Mouse (Mus musculus) stomach, embryonic 16.5 days (tissue): ENCODE results near the gene Asb4. TPM values are rescaled to one million over a fixed set of nuclear protein-coding genes. Genes with fewer than 3 reads are reported as not detected.
"Not testable (repeated sequence)": the region's sequence is repeated elsewhere in the genome, so short reads cannot be mapped to it uniquely, and the experiment has no call there.

Source experiments
- ATAC-seq: fragments of 200-750 bp; cut with Nextera tagmentation; 2 replicates; pipeline ENCODE4 v1.8.0; 2017; ENCODE audit warnings: moderate number of reproducible peaks, moderate TSS enrichment; ENCODE audit not compliant: insufficient read depth, low FRiP score
- H3K27ac ChIP-seq: fragments of 300-500 bp; sonication (generic); 2 replicates; pipeline ENCODE4 v1.5.1; 2014; ENCODE audit warnings: low read length
- H3K27me3 ChIP-seq: fragments of 300-500 bp; sonication (generic); 2 replicates; pipeline ENCODE4 v1.6.1; 2014; ENCODE audit warnings: low read length, control low read depth, mixed read lengths; ENCODE audit not compliant: control insufficient read depth, insufficient read depth
- H3K36me3 ChIP-seq: fragments of 300-500 bp; sonication (generic); 2 replicates; pipeline ENCODE4 v1.6.1; 2014; ENCODE audit warnings: low read length; ENCODE audit not compliant: control insufficient read depth, insufficient read depth
- H3K4me1 ChIP-seq: fragments of 300-500 bp; sonication (generic); 2 replicates; pipeline ENCODE4 v1.6.1; 2014; ENCODE audit warnings: low read length, control low read depth, mixed read lengths; ENCODE audit not compliant: control insufficient read depth, insufficient read depth
- H3K4me2 ChIP-seq: fragments of 300-500 bp; sonication (generic); 2 replicates; pipeline ENCODE4 v1.6.1; 2014; ENCODE audit warnings: low read depth, low read length, mixed read lengths
- H3K4me3 ChIP-seq: fragments of 300-500 bp; sonication (generic); replicated peaks from 2 replicates; pipeline ENCODE4 v1.5.1; 2014; ENCODE audit warnings: mild to moderate bottlenecking, low read length
- H3K9ac ChIP-seq: fragments of 300-500 bp; sonication (generic); 2 replicates; pipeline ENCODE4 v1.6.1; 2014; ENCODE audit warnings: low read length
- H3K9me3 ChIP-seq: fragments of 300-500 bp; sonication (generic); replicated peaks from 2 replicates; pipeline ENCODE4 v1.6.1; 2016; ENCODE audit warnings: low read length, control low read depth; ENCODE audit not compliant: control insufficient read depth
- WGBS: fragments of 180-500 bp; shearing (Covaris S2); extraction: QIAGEN DNeasy Blood & Tissue Kit; methylation state at CpG from one replicate; pipeline ENCODE4 v1.1.7; 2014; 5-methylcytosine and 5-hydroxymethylcytosine counted together
- polyA plus RNA-seq: library from polyadenylated mRNA; unstranded; fragments of >200 nt; fragmentation: Nextera tagmentation; extraction: Ambion mirVana; gene quantifications from 2 replicates; pipeline ENCODE4 v1.2.1, GENCODE M21; 2015

Asb4 gene
- polyA plus RNA-seq: 8.8 and 11.6 TPM in 2 replicates

DNA sequence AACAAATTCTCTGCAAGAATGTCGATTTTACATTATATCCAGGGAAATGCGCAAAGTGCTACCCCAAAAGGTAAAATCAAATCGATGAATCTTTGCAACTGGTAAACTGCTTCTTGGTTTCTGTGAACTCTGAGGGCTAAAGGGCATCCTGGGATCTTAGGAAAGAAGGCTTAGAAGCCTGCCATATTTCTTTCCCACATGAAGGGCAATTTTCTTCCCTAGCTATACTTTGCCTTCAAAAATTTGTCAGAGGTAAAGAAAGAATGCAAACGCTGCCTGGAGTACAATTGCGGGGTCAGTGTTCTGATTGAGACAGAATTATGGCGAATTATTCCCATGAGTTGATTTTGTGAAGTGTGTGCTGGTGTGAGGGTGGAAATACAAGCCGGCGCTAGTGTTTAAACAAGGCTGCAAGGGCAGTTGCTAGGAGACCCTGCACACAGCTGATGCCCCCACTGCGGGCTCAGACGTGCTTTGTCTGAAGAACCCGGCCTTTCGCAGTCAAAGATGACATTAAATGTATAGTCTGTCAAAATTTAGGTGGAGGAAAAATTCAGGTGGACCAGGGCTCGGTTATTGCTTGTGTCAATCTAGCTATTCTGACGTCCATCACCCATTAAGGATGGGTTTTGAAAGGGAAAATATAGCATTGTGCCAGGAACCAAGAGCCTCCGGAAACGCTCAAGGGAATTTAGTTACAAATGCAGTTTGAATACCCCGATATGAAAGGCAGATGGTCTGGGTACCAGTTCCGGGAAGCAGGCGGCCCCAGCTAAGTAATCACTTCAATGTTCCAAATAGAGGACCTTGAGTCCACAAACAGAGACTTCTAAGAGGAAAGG, at the start of gene Asb4:
TSS of gene Asb4 (plus strand) at position 51 of the 842 bp plus-strand sequence.
- Histone ChIP-seq H3K4me1 (peaks cover 23% of the 10 kb centered on the region), H3K9me3 (no peaks in the 10 kb centered on the region), H3K27me3 (no peaks in the 10 kb centered on the region), H3K9ac (peak within 1 kb of the TSS; percentile 46), H3K36me3 (no peaks in the 10 kb centered on the region), H3K27ac (peak within 1 kb of the TSS; percentile 53; the same call in 1 of the 2 replicates), H3K4me2 (peak within 1 kb of the TSS; percentile 58), H3K4me3 (peak within 1 kb of the TSS; percentile 41)
- WGBS: 10% methylated on average over 19 of the region's 19 CpGs
- ATAC-seq: no peak

DNA sequence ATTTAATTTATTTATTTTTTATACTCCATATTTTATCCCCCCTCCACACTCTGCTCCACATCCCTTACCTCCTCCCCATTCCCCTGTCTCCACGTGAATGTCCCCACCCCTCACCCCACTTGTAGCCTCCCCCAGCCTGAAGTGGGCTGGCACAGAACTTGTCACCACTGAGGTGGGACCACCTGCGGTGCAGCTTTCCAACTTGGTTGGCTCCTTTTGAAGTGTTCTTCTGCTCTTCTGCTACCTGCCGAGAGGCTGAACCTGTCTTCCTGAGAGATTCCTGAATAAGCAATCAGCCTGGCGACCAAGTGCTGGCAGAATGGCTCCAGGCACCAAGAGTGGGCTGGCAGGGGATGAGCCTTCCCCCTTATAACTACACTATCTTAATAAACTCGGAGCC, 49.2 kb upstream of the Asb4 start:
- no peak overlapping the region for H3K9ac ChIP-seq
- no peaks in the 10 kb centered on the region for H3K27me3 ChIP-seq
- no peak overlapping the region for H3K27ac ChIP-seq
- H3K9me3 ChIP-seq: no peaks in the 10 kb centered on the region
- no peaks in the 10 kb centered on the region for H3K4me1 ChIP-seq
- ATAC-seq: no peak
- no peak overlapping the region for H3K4me3 ChIP-seq
- H3K36me3 ChIP-seq: no peaks in the 10 kb centered on the region
- no peak overlapping the region for H3K4me2 ChIP-seq
- WGBS: 77% methylated on average over 5 of the region's 5 CpGs

GRCm38 (mm10) chr6:5336016-5336415, 47.2 kb upstream of the Asb4 start:
- not testable (repeated sequence) for H3K4me2 ChIP-seq, H3K36me3 ChIP-seq, H3K9me3 ChIP-seq, H3K9ac ChIP-seq, H3K27ac ChIP-seq, H3K27me3 ChIP-seq, H3K4me3 ChIP-seq, ATAC-seq, H3K4me1 ChIP-seq

GRCm38 (mm10) chr6:5338781-5339180, 44.4 kb upstream of the Asb4 start:
- 89% methylated on average over 4 of the region's 4 CpGs for WGBS
- H3K9me3 ChIP-seq, H3K4me2 ChIP-seq, H3K36me3 ChIP-seq, H3K9ac ChIP-seq, ATAC-seq, H3K27me3 ChIP-seq, H3K27ac ChIP-seq, H3K4me1 ChIP-seq, H3K4me3 ChIP-seq: not testable (repeated sequence)

GRCm38 (mm10) chr6:5339283-5339682, 43.9 kb upstream of the Asb4 start:
- not testable (repeated sequence) for H3K4me1 ChIP-seq, H3K27ac ChIP-seq, H3K36me3 ChIP-seq, H3K4me2 ChIP-seq, H3K9ac ChIP-seq, ATAC-seq, H3K27me3 ChIP-seq, H3K9me3 ChIP-seq, H3K4me3 ChIP-seq
- 93% methylated on average over 1 of the region's 1 CpGs for WGBS

GRCm38 (mm10) chr6:5344255-5344654, 38.9 kb upstream of the Asb4 start:
- 62% methylated on average over 6 of the region's 6 CpGs for WGBS
- H3K9me3 ChIP-seq: no peaks in the 10 kb centered on the region
- H3K4me3 ChIP-seq: no peak overlapping the region
- no peak overlapping the region for H3K9ac ChIP-seq
- no peak overlapping the region for H3K27ac ChIP-seq
- ATAC-seq: no peak; the same call in 1 of the 2 replicates
- H3K4me2 ChIP-seq: no peak overlapping the region
- no peaks in the 10 kb centered on the region for H3K4me1 ChIP-seq
- H3K36me3 ChIP-seq: no peaks in the 10 kb centered on the region
- H3K27me3 ChIP-seq: no peaks in the 10 kb centered on the region

- H3K4me3 ChIP-seq: no peak overlapping the region
- H3K9ac ChIP-seq: no peak overlapping the region
- no peaks in the 10 kb centered on the region for H3K4me1 ChIP-seq
- H3K4me2 ChIP-seq: no peak overlapping the region
- H3K9me3 ChIP-seq: no peaks in the 10 kb centered on the region
- no peaks in the 10 kb centered on the region for H3K36me3 ChIP-seq
- no peak for ATAC-seq
- H3K27ac ChIP-seq: no peak overlapping the region
- H3K27me3 ChIP-seq: no peaks in the 10 kb centered on the region
Measured at GRCm38 (mm10) chr6:5357873-5358272, 25.3 kb upstream of the Asb4 start.

DNA sequence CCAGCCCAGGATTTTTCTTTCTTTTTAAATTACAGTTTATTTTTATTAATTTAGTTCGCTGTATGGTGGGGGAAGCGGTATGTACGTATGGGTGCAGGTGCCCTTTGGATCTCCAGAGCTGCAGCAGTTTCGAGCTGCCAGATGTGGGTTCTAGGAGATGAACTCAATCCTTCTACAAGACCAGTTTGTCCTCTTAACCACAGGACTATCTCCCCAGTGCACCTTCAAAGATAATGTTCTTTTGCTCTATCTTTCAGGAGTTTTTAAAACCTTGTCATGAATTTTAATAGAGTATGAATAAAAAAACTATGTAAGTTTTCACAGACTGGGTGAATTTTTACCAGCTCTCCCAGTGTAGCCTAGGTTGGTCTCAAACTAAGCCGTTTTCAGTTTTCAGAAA, 22.8 kb upstream of the Asb4 start:
- Histone ChIP-seq H3K36me3 (no peaks in the 10 kb centered on the region), H3K4me3 (no peak overlapping the region), H3K9ac (no peak overlapping the region), H3K9me3 (no peaks in the 10 kb centered on the region), H3K27ac (no peak overlapping the region), H3K4me1 (no peaks in the 10 kb centered on the region), H3K27me3 (no peaks in the 10 kb centered on the region), H3K4me2 (no peak overlapping the region)
- 83% methylated on average over 5 of the region's 5 CpGs for WGBS
- ATAC-seq: no peak

DNA sequence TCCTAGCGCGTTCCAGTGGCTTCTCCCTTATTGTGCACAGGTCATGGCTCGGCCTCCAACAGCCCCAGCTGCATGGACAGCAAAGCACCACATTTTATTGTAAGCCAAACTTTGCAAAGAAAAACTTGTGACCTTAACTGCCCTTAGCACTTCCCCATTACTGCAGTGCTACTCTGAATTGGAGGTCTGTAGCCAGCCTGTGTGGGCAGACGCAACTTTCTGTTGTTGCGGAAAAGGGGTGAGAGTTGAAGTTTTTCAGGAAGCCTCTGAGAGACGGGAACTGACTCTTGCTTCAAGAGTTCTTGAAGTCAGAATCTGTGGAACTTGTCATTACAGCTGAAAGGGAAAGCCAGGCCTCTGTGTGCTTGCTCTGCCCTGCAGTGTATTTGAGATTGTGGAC, 21.2 kb upstream of the Asb4 start:
- Histone ChIP-seq H3K4me1 (no peaks in the 10 kb centered on the region), H3K4me3 (no peak overlapping the region), H3K9ac (no peak overlapping the region), H3K27ac (no peak overlapping the region), H3K4me2 (no peak overlapping the region), H3K9me3 (no peaks in the 10 kb centered on the region), H3K36me3 (no peaks in the 10 kb centered on the region), H3K27me3 (no peaks in the 10 kb centered on the region)
- WGBS: 75% methylated on average over 6 of the region's 6 CpGs
- no peak for ATAC-seq
